Comparison of ENCODE assay signal across 20 mouse cellular contexts in genomic region chr10:80252011-80252410, GRCm38 (mm10). TPM values are rescaled to one million over a fixed set of nuclear protein-coding genes. Genes with fewer than 3 reads are reported as not detected.
DNase-seq lines count a peak whose midpoint lies in the region; ATAC-seq and TF ChIP-seq lines count a peak whose summit lies in the region.
"Had no signal": no experiment of that assay in that cellular context is flagged by ENCODE, and none has a peak within 500 bp of the region (broad histone marks: within the 10 kb centered on the region; RNA-seq: fewer than 3 reads in every experiment).

No protein-coding gene starts in this region.

- H3K79me2 ChIP-seq in heart, adult 2 months (replicated peaks; ENCODE audit: control insufficient read depth, insufficient read depth, low read length), result peaks cover 9% of the 10 kb centered on the region

- no peak for DNase-seq in heart, adult 2 months
- DNase-seq in heart, postnatal 10 days, result no peak
- no peak for DNase-seq in heart, postnatal 0 days (ENCODE audit: low spot score)
- no peak for DNase-seq in heart, postnatal 25 days (ENCODE audit: low spot score)
- no peak for DNase-seq in neural tube, embryonic 10.5 days (ENCODE audit: extremely low spot score, low spot score)
- DNase-seq: adrenal gland, adult 2 months; adrenal gland, postnatal 14 days; cerebellum, adult 11 months; cerebellum, adult 2 months; forebrain, postnatal 0 days; kidney, adult 18-20 months had no signal

- H3K4me2 ChIP-seq in heart, postnatal 0 days (ENCODE audit: low read depth, low read length), result no peak overlapping the region
- no peak overlapping the region for H3K4me2 ChIP-seq in neural tube, embryonic 14.5 days (ENCODE audit: low read depth, low read length)
- H3K4me2 ChIP-seq: embryonic facial prominence, embryonic 12.5 days; embryonic facial prominence, embryonic 15.5 days; hindbrain, embryonic 14.5 days had no signal

- peak overlapping the region; percentile 65 for H3K27ac ChIP-seq in heart, adult 2 months
- peak overlapping the region; percentile 43; the same call in 1 of the 2 replicates for H3K27ac ChIP-seq in heart, postnatal 0 days (ENCODE audit: low read depth)
- no peak overlapping the region for H3K27ac ChIP-seq in neural tube, embryonic 14.5 days (ENCODE audit: low read depth, low read length)
- H3K27ac ChIP-seq: embryonic facial prominence, embryonic 12.5 days; embryonic facial prominence, embryonic 15.5 days; hindbrain, embryonic 14.5 days; hindbrain, postnatal 0 days had no signal

- no peaks in the 10 kb centered on the region for H3K9me3 ChIP-seq in heart, postnatal 0 days (replicated peaks; ENCODE audit: control insufficient read depth, low read length)
- no peaks in the 10 kb centered on the region for H3K9me3 ChIP-seq in neural tube, embryonic 14.5 days (ENCODE audit: control insufficient read depth, low read length)
- H3K9me3 ChIP-seq: embryonic facial prominence, embryonic 12.5 days; embryonic facial prominence, embryonic 15.5 days had no signal

- intact Hi-C loops in heart, adult 2 months (cut with DNase I), result loop anchor here (1.0 kb wide), 1 partner anchor 29 kb away; no protein-coding TSS in a partner anchor
- intact Hi-C loops in heart, postnatal 10 days (cut with DNase I), result no loop called here
- intact Hi-C loops in heart, postnatal 25 days (cut with DNase I), result no loop called here

- ATAC-seq in heart, postnatal 0 days (ENCODE audit: insufficient read depth, low read depth), result no peak
- ATAC-seq in neural tube, embryonic 14.5 days (ENCODE audit: low read depth), result no peak
- ATAC-seq: CD4-positive, CD25-positive, alpha-beta regulatory T cell, adult 4 months; forebrain, embryonic 14.5 days; forebrain, postnatal 0 days; hindbrain, postnatal 0 days; inflammation-experienced regulatory T-cells, adult 6 months; intestine, embryonic 16.5 days had no signal

- H3K4me3 ChIP-seq in heart, adult 2 months, result no peak overlapping the region
- H3K4me3 ChIP-seq in heart, postnatal 0 days (ENCODE audit: low read depth, low read length), result no peak overlapping the region
- no peak overlapping the region for H3K4me3 ChIP-seq in neural tube, embryonic 14.5 days (ENCODE audit: low read depth, low read length)
- H3K4me3 ChIP-seq: embryonic facial prominence, embryonic 12.5 days; embryonic facial prominence, embryonic 15.5 days had no signal

- no peak for TF ChIP-seq POLR2A in heart, adult 2 months (IDR thresholded peaks at IDR 0.05; ENCODE audit: insufficient read depth, low read depth, low read length)

- peak overlapping the region; percentile 3 for H3K9ac ChIP-seq in heart, adult 2 months (ENCODE audit: low read depth, low read length)
- H3K9ac ChIP-seq in heart, postnatal 0 days (replicated peaks; ENCODE audit: low read depth, low read length), result no peak overlapping the region
- 0 out of 2 replicates have a peak overlapping the region, but pooled peaks have one; percentile 16 for H3K9ac ChIP-seq in neural tube, embryonic 14.5 days (replicated peaks; ENCODE audit: low read depth, low read length)
- H3K9ac ChIP-seq: embryonic facial prominence, embryonic 12.5 days; embryonic facial prominence, embryonic 15.5 days; forebrain, postnatal 0 days; hindbrain, embryonic 14.5 days had no signal

- TF ChIP-seq EP300 in heart, adult 2 months (IDR thresholded peaks at IDR 0.05; ENCODE audit: insufficient read depth, low read depth, low read length), result 0 out of 2 replicates have a peak, but pooled peaks have one; percentile 21
- TF ChIP-seq EP300 in heart, postnatal 0 days (IDR thresholded peaks at IDR 0.05; ENCODE audit: low read depth), result no peak

- no peaks in the 10 kb centered on the region for H3K27me3 ChIP-seq in heart, adult 2 months (ENCODE audit: control insufficient read depth, insufficient read depth, low read length)
- H3K27me3 ChIP-seq in heart, postnatal 0 days (ENCODE audit: control insufficient read depth, insufficient read depth, low read length), result no peaks in the 10 kb centered on the region
- H3K27me3 ChIP-seq in neural tube, embryonic 14.5 days (ENCODE audit: control insufficient read depth, insufficient read depth, low read length), result no peaks in the 10 kb centered on the region
- H3K27me3 ChIP-seq: embryonic facial prominence, embryonic 12.5 days; embryonic facial prominence, embryonic 15.5 days had no signal

- no peak for TF ChIP-seq CTCF in heart, adult 2 months (IDR thresholded peaks at IDR 0.05)
- no peak for TF ChIP-seq CTCF in heart, postnatal 0 days (IDR thresholded peaks at IDR 0.05; ENCODE audit: low read depth)

- no peaks in the 10 kb centered on the region; the same call in 1 of the 2 replicates for H3K36me3 ChIP-seq in heart, adult 2 months (ENCODE audit: control insufficient read depth, insufficient read depth, low read length)
- H3K36me3 ChIP-seq in heart, postnatal 0 days (replicated peaks; ENCODE audit: control insufficient read depth, insufficient read depth, low read length), result peaks cover 44% of the 10 kb centered on the region
- H3K36me3 ChIP-seq in neural tube, embryonic 14.5 days (ENCODE audit: control insufficient read depth, insufficient read depth, low read length), result peaks cover 31% of the 10 kb centered on the region

- peaks cover 6% of the 10 kb centered on the region for H3K4me1 ChIP-seq in heart, adult 2 months (ENCODE audit: control insufficient read depth, insufficient read depth, low read length)
- H3K4me1 ChIP-seq in heart, postnatal 0 days (ENCODE audit: control insufficient read depth, insufficient read depth), result peaks cover 7% of the 10 kb centered on the region; the same call in 1 of the 2 replicates
- H3K4me1 ChIP-seq in neural tube, embryonic 14.5 days (ENCODE audit: control insufficient read depth, insufficient read depth, low read length), result peaks cover 11% of the 10 kb centered on the region

RNA-seq across cellular contexts. Expression of gene Ndufs7, which starts 3.1 kb away (rescaled TPM):
- total RNA-seq in heart, adult 2 months (2021), result 1,000 to 10,000 TPM in 1 of 2 experiments, 100 to 1,000 TPM in 1; 943 to 1,108 TPM
- 1,263 and 1,990 TPM in 2 replicates for polyA plus RNA-seq in heart, adult 2 months (2012; rRNA removed)
- 100 to 1,000 TPM; 609 to 639 TPM for total RNA-seq in heart, postnatal 10 days (2021)
- total RNA-seq in heart, postnatal 0 days (2014; rRNA removed; ENCODE audit: low replicate concordance), result 838 and 847 TPM in 2 replicates
- polyA plus RNA-seq in heart, postnatal 0 days (2015; fragmentation: Nextera tagmentation; extraction: Ambion mirVana), result 1,203 and 1,284 TPM in 2 replicates
- total RNA-seq in heart, postnatal 25 days (2021), result 100 to 1,000 TPM; 957 to 967 TPM
- 309 and 366 TPM in 2 replicates for polyA plus RNA-seq in neural tube, embryonic 14.5 days (2014; fragmentation: Nextera tagmentation; extraction: Ambion mirVana)

RNA-seq across cellular contexts. Expression of gene Gamt, which starts 8.8 kb away (rescaled TPM):
- total RNA-seq in heart, adult 2 months (2021), result 1 to 10 TPM; 8.3 to 8.4 TPM
- 8.0 and 11.0 TPM in 2 replicates for polyA plus RNA-seq in heart, adult 2 months (2012; rRNA removed)
- total RNA-seq in heart, postnatal 10 days (2021), result 10 to 100 TPM; 19.3 to 21.3 TPM
- total RNA-seq in heart, postnatal 0 days (2014; rRNA removed; ENCODE audit: low replicate concordance), result 27.2 and 27.7 TPM in 2 replicates
- polyA plus RNA-seq in heart, postnatal 0 days (2015; fragmentation: Nextera tagmentation; extraction: Ambion mirVana), result 22.8 and 25.7 TPM in 2 replicates
- total RNA-seq in heart, postnatal 25 days (2021), result 1 to 10 TPM; 9.0 to 9.3 TPM
- 18.6 and 25.8 TPM in 2 replicates for polyA plus RNA-seq in neural tube, embryonic 14.5 days (2014; fragmentation: Nextera tagmentation; extraction: Ambion mirVana)

RNA-seq across cellular contexts. Expression of gene Dazap1, which starts 9.3 kb away (rescaled TPM):
- total RNA-seq in heart, adult 2 months (2021), result 10 to 100 TPM; 56.4 to 57.9 TPM
- 37.6 and 41.0 TPM in 2 replicates for polyA plus RNA-seq in heart, adult 2 months (2012; rRNA removed)
- 10 to 100 TPM; 86.4 to 95.4 TPM for total RNA-seq in heart, postnatal 10 days (2021)
- 88.9 and 96.2 TPM in 2 replicates for total RNA-seq in heart, postnatal 0 days (2014; rRNA removed; ENCODE audit: low replicate concordance)
- 24.8 and 30.3 TPM in 2 replicates for polyA plus RNA-seq in heart, postnatal 0 days (2015; fragmentation: Nextera tagmentation; extraction: Ambion mirVana)
- 10 to 100 TPM; 55.0 to 69.6 TPM for total RNA-seq in heart, postnatal 25 days (2021)
- polyA plus RNA-seq in neural tube, embryonic 14.5 days (2014; fragmentation: Nextera tagmentation; extraction: Ambion mirVana), result 37.5 and 39.8 TPM in 2 replicates

RNA-seq across cellular contexts. Expression of gene Mum1, which starts 25.8 kb away (rescaled TPM):
- 10 to 100 TPM; 11.1 to 11.8 TPM for total RNA-seq in heart, adult 2 months (2021)
- 18.0 and 19.4 TPM in 2 replicates for polyA plus RNA-seq in heart, adult 2 months (2012; rRNA removed)
- 10 to 100 TPM; 20.3 to 23.1 TPM for total RNA-seq in heart, postnatal 10 days (2021)
- total RNA-seq in heart, postnatal 0 days (2014; rRNA removed; ENCODE audit: low replicate concordance), result 41.4 and 59.7 TPM in 2 replicates
- 18.4 and 22.9 TPM in 2 replicates for polyA plus RNA-seq in heart, postnatal 0 days (2015; fragmentation: Nextera tagmentation; extraction: Ambion mirVana)
- 10 to 100 TPM; 15.3 to 16.7 TPM for total RNA-seq in heart, postnatal 25 days (2021)
- polyA plus RNA-seq in neural tube, embryonic 14.5 days (2014; fragmentation: Nextera tagmentation; extraction: Ambion mirVana), result 35.0 and 37.4 TPM in 2 replicates

RNA-seq across cellular contexts. Expression of gene Rps15, which starts 40.2 kb away (rescaled TPM):
- 100 to 1,000 TPM; 748 to 861 TPM for total RNA-seq in heart, adult 2 months (2021)
- 880 and 1,041 TPM in 2 replicates for polyA plus RNA-seq in heart, adult 2 months (2012; rRNA removed)
- 100 to 1,000 TPM; 859 to 871 TPM for total RNA-seq in heart, postnatal 10 days (2021)
- 1,030 and 1,317 TPM in 2 replicates for total RNA-seq in heart, postnatal 0 days (2014; rRNA removed; ENCODE audit: low replicate concordance)
- polyA plus RNA-seq in heart, postnatal 0 days (2015; fragmentation: Nextera tagmentation; extraction: Ambion mirVana), result 499 and 510 TPM in 2 replicates
- 100 to 1,000 TPM; 703 to 732 TPM for total RNA-seq in heart, postnatal 25 days (2021)
- polyA plus RNA-seq in neural tube, embryonic 14.5 days (2014; fragmentation: Nextera tagmentation; extraction: Ambion mirVana), result 537 and 599 TPM in 2 replicates
